In genomic region chr11:6266621-6267020, GRCm38 (mm10) we compare ENCODE assay signal across 8 mouse cellular contexts. TPM values are rescaled to one million over a fixed set of nuclear protein-coding genes. Genes with fewer than 3 reads are reported as not detected.
DNase-seq lines count a peak whose midpoint lies in the region; ATAC-seq lines count a peak whose summit lies in the region.

No protein-coding gene starts in this region.

- no peak for DNase-seq in kidney, adult 11 months
- no peak for DNase-seq in left cerebral cortex, adult 8-10 months (ENCODE audit: low spot score in 2 of 2)
- DNase-seq in layer of hippocampus, adult 9-10 months (ENCODE audit: low spot score), result no peak
- DNase-seq in layer of hippocampus, postnatal 10 days (ENCODE audit: low spot score in 2 of 2), result no peak

- peak overlapping the region; percentile 81 for H3K4me3 ChIP-seq in kidney, embryonic 14.5 days (ENCODE audit: low read length)
- peak overlapping the region; percentile 82 for H3K4me3 ChIP-seq in brown adipose tissue, adult 24 weeks (ENCODE audit: insufficient read depth, low read depth, low read length)
- H3K4me3 ChIP-seq in hindbrain, embryonic 13.5 days, result peak overlapping the region; percentile 92
- H3K4me3 ChIP-seq in midbrain, embryonic 13.5 days (replicated peaks), result peak overlapping the region; percentile 95

- ATAC-seq in kidney, embryonic 14.5 days (ENCODE audit: low FRiP score, low TSS enrichment), result no peak
- ATAC-seq in hindbrain, embryonic 13.5 days (ENCODE audit: low FRiP score), result no peak
- no peak for ATAC-seq in midbrain, embryonic 13.5 days

- H3K9ac ChIP-seq in kidney, embryonic 14.5 days (ENCODE audit: low read depth, low read length), result peak overlapping the region; percentile 86
- H3K9ac ChIP-seq in hindbrain, embryonic 13.5 days, result peak overlapping the region; percentile 91
- H3K9ac ChIP-seq in midbrain, embryonic 13.5 days (replicated peaks), result peak overlapping the region; percentile 95

- peaks cover 8% of the 10 kb centered on the region for H3K4me1 ChIP-seq in kidney, embryonic 14.5 days (ENCODE audit: control insufficient read depth, insufficient read depth, low read length)
- H3K4me1 ChIP-seq in brown adipose tissue, adult 24 weeks (ENCODE audit: control insufficient read depth, insufficient read depth, insufficient read length, low read length), result peaks cover 5% of the 10 kb centered on the region; the same call in 1 of the 2 replicates
- H3K4me1 ChIP-seq in hindbrain, embryonic 13.5 days (replicated peaks), result peaks cover 17% of the 10 kb centered on the region
- peaks cover 16% of the 10 kb centered on the region for H3K4me1 ChIP-seq in midbrain, embryonic 13.5 days (replicated peaks)

- H3K4me2 ChIP-seq in kidney, embryonic 14.5 days (replicated peaks; ENCODE audit: low read depth, low read length), result peak overlapping the region; percentile 90
- peak overlapping the region; percentile 95 for H3K4me2 ChIP-seq in hindbrain, embryonic 13.5 days
- peak overlapping the region; percentile 89 for H3K4me2 ChIP-seq in midbrain, embryonic 13.5 days (replicated peaks)

- no peaks in the 10 kb centered on the region for H3K9me3 ChIP-seq in kidney, embryonic 14.5 days (ENCODE audit: control insufficient read depth, low read length)
- no peaks in the 10 kb centered on the region for H3K9me3 ChIP-seq in hindbrain, embryonic 13.5 days
- no peaks in the 10 kb centered on the region for H3K9me3 ChIP-seq in midbrain, embryonic 13.5 days

- H3K27ac ChIP-seq in kidney, embryonic 14.5 days (ENCODE audit: low read depth, low read length), result no peak overlapping the region; the same call in 1 of the 2 replicates
- no peak overlapping the region for H3K27ac ChIP-seq in brown adipose tissue, adult 24 weeks (replicated peaks; ENCODE audit: low read depth, low read length)
- H3K27ac ChIP-seq in hindbrain, embryonic 13.5 days, result no peak overlapping the region
- H3K27ac ChIP-seq in midbrain, embryonic 13.5 days, result no peak overlapping the region

- 74% methylated on average over 9 of the region's 9 CpGs for WGBS in kidney, embryonic 14.5 days
- 73% methylated on average over 9 of the region's 9 CpGs for WGBS in hindbrain, embryonic 13.5 days
- WGBS in midbrain, embryonic 13.5 days, result 74% methylated on average over 9 of the region's 9 CpGs

- H3K36me3 ChIP-seq in kidney, embryonic 14.5 days (ENCODE audit: control insufficient read depth, insufficient read depth, low read length), result peaks cover 62% of the 10 kb centered on the region
- peaks cover 66% of the 10 kb centered on the region for H3K36me3 ChIP-seq in hindbrain, embryonic 13.5 days
- H3K36me3 ChIP-seq in midbrain, embryonic 13.5 days, result peaks cover 68% of the 10 kb centered on the region

- H3K27me3 ChIP-seq in kidney, embryonic 14.5 days (ENCODE audit: control insufficient read depth, insufficient read depth, low read length), result no peaks in the 10 kb centered on the region
- no peaks in the 10 kb centered on the region for H3K27me3 ChIP-seq in hindbrain, embryonic 13.5 days
- H3K27me3 ChIP-seq in midbrain, embryonic 13.5 days, result no peaks in the 10 kb centered on the region

RNA-seq across cellular contexts. Expression of gene Ddx56, which starts 1.0 kb away (rescaled TPM):
- 80.7 and 112 TPM in 2 replicates for polyA plus RNA-seq in kidney, embryonic 14.5 days (2014; fragmentation: Nextera tagmentation; extraction: Ambion mirVana)
- polyA plus RNA-seq in brown adipose tissue, adult 24 weeks (2012; ENCODE audit: insufficient read depth, insufficient read length, missing spikeins), result 13.0 and 14.2 TPM in 2 replicates
- 67.4 and 71.6 TPM in 2 replicates for polyA plus RNA-seq in hindbrain, embryonic 13.5 days (2015; fragmentation: Nextera tagmentation; extraction: Ambion mirVana)
- polyA plus RNA-seq in midbrain, embryonic 13.5 days (2015; fragmentation: Nextera tagmentation; extraction: Ambion mirVana), result 76.7 and 79.8 TPM in 2 replicates
- total RNA-seq in left cerebral cortex, adult 8-10 months (2022), result 10 to 100 TPM; 43.0 to 53.3 (median 49.9) TPM
- 10 to 100 TPM; 48.8 to 50.9 TPM for total RNA-seq in layer of hippocampus, postnatal 10 days (2021)

RNA-seq across cellular contexts. Expression of gene Tmed4, which starts 8.0 kb away (rescaled TPM):
- 119 and 132 TPM in 2 replicates for polyA plus RNA-seq in kidney, embryonic 14.5 days (2014; fragmentation: Nextera tagmentation; extraction: Ambion mirVana)
- polyA plus RNA-seq in brown adipose tissue, adult 24 weeks (2012; ENCODE audit: insufficient read depth, insufficient read length, missing spikeins), result 47.2 and 47.6 TPM in 2 replicates
- polyA plus RNA-seq in hindbrain, embryonic 13.5 days (2015; fragmentation: Nextera tagmentation; extraction: Ambion mirVana), result 142 and 145 TPM in 2 replicates
- polyA plus RNA-seq in midbrain, embryonic 13.5 days (2015; fragmentation: Nextera tagmentation; extraction: Ambion mirVana), result 156 and 159 TPM in 2 replicates
- 100 to 1,000 TPM in 1 of 4 experiments, 10 to 100 TPM in 3; 87.6 to 100 (median 93.7) TPM for total RNA-seq in left cerebral cortex, adult 8-10 months (2022)
- total RNA-seq in layer of hippocampus, postnatal 10 days (2021), result 10 to 100 TPM; 67.6 to 73.7 TPM

RNA-seq across cellular contexts. Expression of gene Ogdh, which starts 24.8 kb away (rescaled TPM):
- polyA plus RNA-seq in kidney, embryonic 14.5 days (2014; fragmentation: Nextera tagmentation; extraction: Ambion mirVana), result 46.8 and 108 TPM in 2 replicates
- 1,179 and 1,285 TPM in 2 replicates for polyA plus RNA-seq in brown adipose tissue, adult 24 weeks (2012; ENCODE audit: insufficient read depth, insufficient read length, missing spikeins)
- polyA plus RNA-seq in hindbrain, embryonic 13.5 days (2015; fragmentation: Nextera tagmentation; extraction: Ambion mirVana), result 97.9 and 105 TPM in 2 replicates
- 92.5 and 95.5 TPM in 2 replicates for polyA plus RNA-seq in midbrain, embryonic 13.5 days (2015; fragmentation: Nextera tagmentation; extraction: Ambion mirVana)
- total RNA-seq in left cerebral cortex, adult 8-10 months (2022), result 100 to 1,000 TPM; 244 to 278 (median 257) TPM
- total RNA-seq in layer of hippocampus, postnatal 10 days (2021), result 100 to 1,000 TPM; 218 to 231 TPM

RNA-seq across cellular contexts. Expression of gene Npc1l1, which starts 36.7 kb away (rescaled TPM):
- polyA plus RNA-seq in kidney, embryonic 14.5 days (2014; fragmentation: Nextera tagmentation; extraction: Ambion mirVana), result 0.05 and 0.11 TPM in 2 replicates
- polyA plus RNA-seq in brown adipose tissue, adult 24 weeks (2012; ENCODE audit: insufficient read depth, insufficient read length, missing spikeins), result not detected in 2 replicates
- polyA plus RNA-seq in hindbrain, embryonic 13.5 days (2015; fragmentation: Nextera tagmentation; extraction: Ambion mirVana), result 0.04 and 0.05 TPM in 2 replicates
- polyA plus RNA-seq in midbrain, embryonic 13.5 days (2015; fragmentation: Nextera tagmentation; extraction: Ambion mirVana), result 0.05 TPM in 1 of 2 replicates, not detected in the other
- total RNA-seq in left cerebral cortex, adult 8-10 months (2022), result under 1 TPM; 0.65 to 0.94 (median 0.79) TPM
- total RNA-seq in layer of hippocampus, postnatal 10 days (2021), result under 1 TPM; 0.13 to 0.25 TPM

Comparison
In these comparisons a context has a peak if more than half of its experiments do, and no peak if none do; other contexts are left out.
1. RNA of gene Ogdh, which starts 24.8 kb away (polyA plus RNA-seq): 1,179 to 1,285 TPM in brown adipose tissue, adult 24 weeks; 46.8 to 108 TPM in kidney, embryonic 14.5 days, 97.9 to 105 TPM in hindbrain, embryonic 13.5 days and 92.5 to 95.5 TPM in midbrain, embryonic 13.5 days; every median in the first group is over 10 times any median in the second.
2. Peak in every context shown above with its lines, with median percentiles within 50 percentile points of each other: H3K4me2 ChIP-seq, H3K4me3 ChIP-seq and H3K9ac ChIP-seq.